Mouse (Mus musculus) B cell, adult 62 days (primary cell): ENCODE data around the gene Mrpl27. TPM values are rescaled to one million over a fixed set of nuclear protein-coding genes. Genes with fewer than 3 reads are reported as not detected.

Source experiments
- total RNA-seq: library from RNA; stranded (reverse); gene quantifications from 4 replicates; pipeline ENCODE4 v1.2.4, GENCODE M21; 2023

The Mrpl27 gene
- total RNA-seq: 18.9 to 23.9 TPM (median 22.1 TPM) in 4 replicates

GRCm38 (mm10) chr11:94653663-94654436 is at the start of gene Mrpl27, which contains the start of gene Eme1:
Gene Mrpl27 (plus strand): TSS chr11:94653767.
Gene Eme1 (minus strand): TSS chr11:94653964.

GRCm38 (mm10) chr11:94629199-94629883 is 24.2 kb upstream of the Mrpl27 start, which contains the start of gene Lrrc59:
Gene Lrrc59 (plus strand): TSS chr11:94629767.

GRCm38 (mm10) chr11:94676754-94677606 is 23.4 kb downstream of the Mrpl27 start, which contains the start of gene Xylt2:
Gene Xylt2 (minus strand): TSS chr11:94677515.

GRCm38 (mm10) chr11:94704472-94704871 is 50.9 kb downstream of the Mrpl27 start, which contains the start of gene Gm11541:
Gene Gm11541 (minus strand): TSS chr11:94704499.

Other genes with a start within 250 kb of the Mrpl27 start
- gene Cacna1g, start 179.6 kb upstream of the Mrpl27 start, total RNA-seq: 0.21 TPM in 1 of 4 replicates, not detected in the others
- gene Spata20, start 167.6 kb upstream of the Mrpl27 start, total RNA-seq: not detected in 4 replicates
- gene Epn3, start 153.8 kb upstream of the Mrpl27 start, total RNA-seq: not detected in 4 replicates
- 0.27 to 1.3 TPM (median 0.58 TPM) in 3 of 4 replicates, not detected in the other for gene Mycbpap, start 132.0 kb upstream of the Mrpl27 start, total RNA-seq
- 6.4 to 10.8 TPM (median 9.0 TPM) in 4 replicates for gene Rsad1, start 104.5 kb upstream of the Mrpl27 start, total RNA-seq
- gene Chad, start 88.7 kb upstream of the Mrpl27 start, total RNA-seq: not detected in 4 replicates
- gene Acsf2, start 51.9 kb upstream of the Mrpl27 start, total RNA-seq: 73.4 to 89.5 TPM (median 79.2 TPM) in 4 replicates
- 71.2 to 82.9 TPM (median 72.9 TPM) in 4 replicates for gene Lrrc59, start 24.0 kb upstream of the Mrpl27 start, total RNA-seq
- gene Eme1, start 197 bp downstream of the Mrpl27 start, total RNA-seq: 1.4 to 2.2 TPM (median 1.8 TPM) in 4 replicates
- gene Xylt2, start 23.7 kb downstream of the Mrpl27 start, total RNA-seq: 14.1 to 21.3 TPM (median 16.3 TPM) in 4 replicates
- gene Gm11541, start 50.7 kb downstream of the Mrpl27 start, total RNA-seq: not detected in 4 replicates
- not detected in 4 replicates for gene Cdc34b, start 88.0 kb downstream of the Mrpl27 start, total RNA-seq
- not detected in 4 replicates for gene Tmem92, start 128.9 kb downstream of the Mrpl27 start, total RNA-seq